Mouse (Mus musculus) spleen, embryonic (tissue): ENCODE measurements around the gene Slc25a17.

Experiments used
- CTCF ChIA-PET: fragments of 350-600 bp; sonication (Branson Sonifier 250); formaldehyde crosslinking; loops from one replicate; lab custom pipeline; 2022; lab: Charles Lee

Slc25a17 gene

DNA sequence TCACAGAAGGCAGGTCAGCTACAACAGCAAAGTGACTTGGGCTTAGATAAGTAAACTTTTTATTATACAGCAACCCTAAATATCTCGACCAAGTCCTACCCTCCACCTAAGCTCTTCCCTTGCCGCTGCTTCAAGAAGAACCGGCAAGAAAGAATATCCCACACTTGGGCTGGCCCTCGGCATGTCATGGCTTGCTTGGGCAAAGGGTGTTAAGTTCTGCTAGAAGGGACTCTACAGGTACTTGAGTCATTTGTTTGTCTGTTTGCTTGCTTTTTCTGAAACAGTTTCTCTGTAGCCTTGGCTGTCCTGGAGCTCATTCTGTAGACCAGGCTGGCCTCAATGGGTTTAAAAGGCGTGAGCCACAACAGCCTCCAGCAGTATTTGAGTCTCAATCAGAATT lies 3.7 kb downstream of the Slc25a17 start:
- CTCF ChIA-PET, result interaction anchor here (1.0 kb wide), 1 partner anchor 31 kb away, joined by 4 read pairs; no protein-coding TSS in a partner anchor

GRCm38 (mm10) chr15:81355146-81355761 lies 5.4 kb downstream of the Slc25a17 start:
- CTCF ChIA-PET, result no interaction called here

DNA sequence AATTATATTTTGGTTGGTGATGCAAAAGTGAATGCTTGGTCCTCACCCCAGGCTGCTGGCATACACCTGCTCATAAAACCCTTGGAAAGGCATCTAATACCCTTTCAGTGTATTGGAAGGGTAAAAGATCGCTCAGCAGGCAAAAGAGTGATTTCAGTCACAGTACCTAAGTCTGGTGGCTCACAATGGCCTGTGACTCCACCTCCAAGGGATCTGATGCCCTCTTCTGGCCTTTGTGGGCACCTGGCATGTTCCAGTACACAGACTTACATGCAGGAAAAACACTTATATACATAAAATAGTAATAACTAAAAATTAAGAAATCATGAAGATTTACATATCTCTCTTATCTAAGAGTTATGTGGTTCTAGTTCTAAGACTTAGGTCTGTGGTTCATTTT lies 8.0 kb downstream of the Slc25a17 start:
- CTCF ChIA-PET, result no interaction called here

DNA sequence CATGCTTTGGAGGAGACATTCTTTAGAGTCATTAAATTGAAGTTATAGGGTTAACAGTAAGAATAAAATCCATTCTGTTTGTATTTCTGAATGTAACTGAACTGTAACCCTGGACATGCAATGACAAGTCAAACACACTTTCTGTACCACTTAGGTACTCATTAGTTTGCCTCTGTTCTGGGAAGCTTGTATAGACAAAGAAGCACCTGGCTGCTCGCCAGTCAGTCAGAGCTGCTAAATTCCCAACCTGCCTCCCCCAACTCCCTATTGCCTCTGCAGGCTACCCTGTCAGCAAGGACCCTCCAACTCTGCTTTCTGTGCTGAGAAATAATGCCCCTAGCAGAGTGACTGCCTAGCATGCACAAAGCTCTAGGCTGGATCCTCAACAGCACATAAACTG lies 10.2 kb downstream of the Slc25a17 start:
- CTCF ChIA-PET, result no interaction called here

DNA sequence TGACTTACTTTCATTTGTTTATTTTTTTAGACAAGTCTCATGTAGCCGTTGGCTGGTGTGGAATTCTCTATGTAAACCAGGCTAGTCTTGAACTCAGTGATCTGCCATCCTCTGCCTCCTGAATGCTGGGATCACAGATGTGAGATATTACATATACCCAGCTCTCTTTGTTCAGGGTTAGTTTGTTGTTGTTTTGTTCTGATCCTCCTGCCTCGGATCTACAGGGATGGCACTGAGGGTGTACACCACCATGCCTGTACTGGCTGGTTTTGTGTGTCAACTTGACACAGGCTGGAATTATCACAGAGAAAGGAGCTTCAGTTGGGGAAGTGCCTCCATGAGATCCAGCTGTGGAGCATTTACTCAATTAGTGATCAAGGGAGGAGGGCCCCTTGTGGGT lies 12.2 kb downstream of the Slc25a17 start:
- CTCF ChIA-PET, result no interaction called here

GRCm38 (mm10) chr15:81347466-81347865 lies 13.1 kb downstream of the Slc25a17 start:
- CTCF ChIA-PET, result no interaction called here

DNA sequence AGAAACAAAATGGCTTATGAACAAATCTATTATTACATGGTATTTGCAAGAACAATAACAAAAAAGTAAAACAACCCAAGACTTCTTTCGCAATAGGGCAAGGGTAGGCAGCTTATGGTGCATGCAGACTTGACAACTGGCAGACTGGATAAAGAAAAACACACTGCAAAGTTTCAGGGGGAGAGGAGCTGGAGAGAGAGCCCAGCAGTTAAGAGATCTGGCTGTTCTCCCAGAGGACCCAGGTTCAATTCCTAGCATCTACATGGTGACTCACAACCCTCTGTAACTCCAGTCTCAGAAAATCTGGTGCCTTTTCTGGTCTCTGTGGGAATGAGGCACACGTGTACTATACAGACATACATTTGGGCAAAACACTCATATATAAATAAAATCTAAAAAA lies 19.2 kb downstream of the Slc25a17 start:
- CTCF ChIA-PET, result no interaction called here

- CTCF ChIA-PET, result no interaction called here
Observed at GRCm38 (mm10) chr15:81339158-81339557, 21.5 kb downstream of the Slc25a17 start.

DNA sequence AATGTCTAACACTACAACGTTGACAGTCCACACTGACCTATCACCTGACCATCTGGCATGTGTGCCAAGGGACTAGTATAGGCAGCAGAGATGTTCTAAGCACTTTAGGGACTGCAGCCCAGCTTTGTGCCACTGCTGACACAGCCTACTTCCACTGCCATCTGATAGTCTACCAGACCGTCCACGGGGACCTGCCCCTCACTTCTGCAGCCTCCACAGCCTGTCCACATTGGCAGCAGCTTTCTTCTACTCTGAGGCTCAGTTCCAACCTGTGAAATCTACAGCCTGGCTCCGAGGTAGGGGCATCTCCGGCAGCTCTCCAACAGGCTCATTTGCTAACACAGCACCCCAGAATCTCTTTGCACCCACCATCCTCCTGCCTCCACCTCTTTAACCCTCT lies 24.1 kb downstream of the Slc25a17 start:
- CTCF ChIA-PET, result interaction anchor here (0.5 kb wide), 1 partner anchor 34 kb away, joined by 6 read pairs; no protein-coding TSS in a partner anchor

DNA sequence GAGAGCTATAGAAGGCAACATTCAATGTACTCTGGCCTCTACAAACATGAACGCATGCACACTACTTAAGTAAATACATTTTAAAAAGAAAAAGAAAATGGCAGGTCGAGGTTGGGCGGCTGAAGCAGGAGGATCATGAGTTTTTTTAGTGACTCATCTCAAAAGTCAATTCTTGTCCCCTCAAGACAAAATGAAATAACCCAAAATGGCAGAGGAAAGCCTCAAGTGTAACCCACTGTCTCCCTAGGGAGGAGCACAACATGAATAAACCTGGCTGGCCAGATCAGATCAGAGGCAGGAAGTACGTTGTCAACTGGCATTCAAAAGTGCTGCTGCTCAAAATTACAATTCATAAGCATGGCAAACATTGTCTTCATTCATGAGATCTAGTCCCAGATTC lies 28.1 kb downstream of the Slc25a17 start:
- CTCF ChIA-PET, result no interaction called here

- CTCF ChIA-PET, result no interaction called here
Observed at GRCm38 (mm10) chr15:81330816-81331433, 29.7 kb downstream of the Slc25a17 start.

GRCm38 (mm10) chr15:81329721-81330369 lies 30.8 kb downstream of the Slc25a17 start:
- CTCF ChIA-PET, result no interaction called here

- CTCF ChIA-PET, result no interaction called here
Observed at GRCm38 (mm10) chr15:81327501-81327900, 33.1 kb downstream of the Slc25a17 start.

GRCm38 (mm10) chr15:81324979-81325378 lies 35.6 kb downstream of the Slc25a17 start:
- CTCF ChIA-PET, result no interaction called here

- CTCF ChIA-PET, result no interaction called here
Observed at GRCm38 (mm10) chr15:81320137-81320536, 40.5 kb downstream of the Slc25a17 start.

- CTCF ChIA-PET, result no interaction called here
Observed at GRCm38 (mm10) chr15:81319462-81319861, 41.1 kb downstream of the Slc25a17 start.

- CTCF ChIA-PET, result no interaction called here
Observed at GRCm38 (mm10) chr15:81313928-81314327, 46.7 kb downstream of the Slc25a17 start.

DNA sequence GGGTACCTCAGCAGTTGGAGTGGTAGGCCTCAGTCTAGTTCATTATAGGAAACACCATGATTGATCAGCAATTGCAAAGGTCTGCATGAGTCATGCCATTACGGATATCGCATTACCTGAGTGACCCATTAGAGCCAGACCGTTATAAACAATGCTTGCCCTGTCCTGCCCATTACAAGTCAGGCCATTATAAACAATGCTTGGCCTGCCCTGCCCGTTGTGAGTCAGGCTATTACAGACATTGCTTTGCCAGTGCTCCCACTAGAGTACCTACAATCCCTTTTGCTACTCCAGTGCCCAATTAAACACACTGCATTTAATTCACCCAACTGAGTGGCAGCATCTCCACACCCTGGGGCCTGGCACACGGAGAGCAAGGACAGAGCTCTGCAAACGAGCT lies 49.6 kb downstream of the Slc25a17 start:
- CTCF ChIA-PET, result no interaction called here

DNA sequence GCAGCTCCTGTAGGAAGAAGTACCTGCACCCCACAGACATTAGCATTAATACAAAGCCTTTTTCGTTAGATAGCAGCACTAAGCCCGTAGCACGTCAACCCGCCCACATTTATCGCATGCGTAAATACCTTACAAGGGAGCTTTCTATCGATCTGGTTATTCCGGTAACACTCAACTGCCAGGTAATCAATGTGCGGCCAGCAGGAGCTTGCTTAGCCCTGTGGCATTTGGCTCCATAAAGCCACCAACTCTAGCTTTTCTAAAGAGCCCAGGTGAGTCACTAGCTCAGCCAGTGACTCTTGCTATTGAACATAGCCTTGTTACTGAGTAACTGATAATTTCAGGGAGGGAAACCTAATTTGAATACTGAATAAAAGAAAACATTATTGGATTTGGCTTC lies 50.3 kb downstream of the Slc25a17 start:
- CTCF ChIA-PET, result no interaction called here

DNA sequence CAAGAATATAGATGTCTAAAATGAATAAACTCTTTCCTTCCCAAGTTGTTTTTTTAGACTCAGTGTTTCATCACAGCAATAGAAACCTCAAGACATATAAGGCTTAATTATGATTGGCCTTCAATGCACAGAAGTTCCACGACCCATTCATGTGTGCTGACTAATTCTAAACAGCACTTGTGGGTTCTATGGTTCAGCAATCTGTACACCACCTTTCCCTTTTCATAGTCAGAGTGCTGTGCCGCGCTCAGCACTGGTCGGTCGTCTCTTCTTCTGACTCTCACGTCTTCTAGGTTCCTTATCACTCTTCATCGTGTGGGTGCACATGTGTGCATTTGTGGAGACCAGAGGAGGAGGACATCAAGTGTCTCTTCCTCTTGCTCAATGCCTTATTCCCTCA lies 52.6 kb downstream of the Slc25a17 start:
- CTCF ChIA-PET, result no interaction called here

DNA sequence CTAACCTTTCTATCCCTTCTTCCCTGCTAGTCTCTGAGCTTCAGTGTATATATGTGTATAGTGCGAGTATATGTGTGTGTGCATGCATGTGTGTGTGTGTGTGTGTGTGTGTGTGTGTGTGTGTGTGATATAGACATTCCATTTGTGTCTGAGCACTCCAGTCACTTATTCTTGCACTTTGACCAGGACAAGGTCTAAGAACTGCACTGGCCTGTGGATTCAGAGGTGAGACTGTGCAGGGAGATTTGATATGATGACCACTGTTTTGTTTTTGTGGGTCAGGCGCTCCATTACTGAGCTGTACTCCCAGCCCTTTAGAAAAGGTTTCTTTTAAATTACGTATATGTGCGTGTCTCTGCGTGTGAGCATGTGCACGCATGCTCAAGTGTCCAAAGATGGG lies 54.1 kb downstream of the Slc25a17 start:
- CTCF ChIA-PET, result interaction anchor here (0.7 kb wide), 1 partner anchor 239 kb away, joined by 7 read pairs; no protein-coding TSS in a partner anchor

- CTCF ChIA-PET, result interaction anchor here (0.7 kb wide), 1 partner anchor 1561 kb away, joined by 4 read pairs; no protein-coding TSS in a partner anchor
Observed at GRCm38 (mm10) chr15:81305035-81305434, 55.6 kb downstream of the Slc25a17 start.

- CTCF ChIA-PET, result interaction anchor here (0.5 to 0.7 kb wide), 2 partner anchors 12 to 305 kb away, joined by 4 to 6 read pairs; no protein-coding TSS in a partner anchor
Observed at GRCm38 (mm10) chr15:81304006-81304405, 56.6 kb downstream of the Slc25a17 start.
